Mouse (Mus musculus) olfactory bulb, adult 2 months (tissue): ENCODE results near the gene Olfr310. TPM values are rescaled to one million over a fixed set of nuclear protein-coding genes. Genes with fewer than 3 reads are reported as not detected.

Source experiments
- H3K27ac ChIP-seq: fragments of 200-500 bp; 2 replicates; pipeline ENCODE4 v1.5.1; 2012; ENCODE audit warnings: low read depth, low read length; ENCODE audit not compliant: insufficient read depth
- H3K4me1 ChIP-seq: fragments of 200-500 bp; 2 replicates; pipeline ENCODE4 v1.6.1; 2012; ENCODE audit warnings: low read length; ENCODE audit not compliant: control insufficient read depth, insufficient read depth
- H3K4me3 ChIP-seq: fragments of 200-500 bp; 2 replicates; pipeline ENCODE4 v1.5.1; 2012; ENCODE audit warnings: mild to moderate bottlenecking, low read depth, low read length, moderate library complexity; ENCODE audit not compliant: insufficient read depth
- CTCF ChIP-seq: fragments of 200-500 bp; IDR thresholded peaks from 2 replicates; pipeline ENCODE4 v1.5.1; 2012; ENCODE audit warnings: low read depth, mild to moderate bottlenecking, low read length, moderate library complexity; ENCODE audit not compliant: insufficient read depth
- POLR2A ChIP-seq: fragments of 200-500 bp; IDR thresholded peaks from 2 replicates; pipeline ENCODE4 v1.6.1; 2012; ENCODE audit warnings: mild to moderate bottlenecking, low read depth, low read length, moderate library complexity; ENCODE audit not compliant: insufficient read depth
- WGBS: fragments of 180-500 bp; shearing (Covaris S2); methylation state at CpG from one replicate; pipeline ENCODE4 v1.1.7; 2018; 5-methylcytosine and 5-hydroxymethylcytosine counted together
- polyA plus RNA-seq: library from polyadenylated mRNA; stranded (reverse); fragments of >200 nt; gene quantifications from 2 replicates; pipeline ENCODE4 v1.2.4, GENCODE M21; 2012; ENCODE audit warnings: low replicate concordance; ENCODE audit not compliant: missing spikeins, insufficient read depth, insufficient read length

Olfr310 gene
- polyA plus RNA-seq, result not detected in 2 replicates

DNA sequence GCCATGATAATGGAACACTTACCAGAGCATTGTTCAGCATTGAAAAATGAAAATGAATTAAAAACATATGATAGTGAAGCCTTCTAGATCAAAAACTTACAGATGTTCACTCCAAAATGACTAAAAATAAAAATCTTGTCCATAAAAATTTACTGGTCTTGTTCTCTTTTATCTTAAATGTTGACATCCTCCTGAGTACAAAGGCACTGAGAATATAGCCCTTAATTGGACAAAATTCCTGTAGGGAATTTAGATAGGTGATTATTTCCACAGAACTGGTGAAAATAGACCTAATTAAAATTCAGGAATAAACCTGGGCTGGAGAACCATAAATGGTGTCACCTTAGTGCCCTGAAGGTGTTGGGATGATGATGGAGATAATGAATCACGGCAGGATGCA is at the start of gene Olfr310:
TSS of gene Olfr310 (minus strand) at position 101 of the 400 bp plus-strand sequence.
- H3K4me3 ChIP-seq, result no peak within 1 kb of the TSS
- TF ChIP-seq CTCF (no peak), POLR2A (no peak)
- no peak within 1 kb of the TSS for H3K27ac ChIP-seq
- WGBS, result 75% methylated on average over 1 of the region's 1 CpGs
- no peaks in the 10 kb centered on the region for H3K4me1 ChIP-seq

DNA sequence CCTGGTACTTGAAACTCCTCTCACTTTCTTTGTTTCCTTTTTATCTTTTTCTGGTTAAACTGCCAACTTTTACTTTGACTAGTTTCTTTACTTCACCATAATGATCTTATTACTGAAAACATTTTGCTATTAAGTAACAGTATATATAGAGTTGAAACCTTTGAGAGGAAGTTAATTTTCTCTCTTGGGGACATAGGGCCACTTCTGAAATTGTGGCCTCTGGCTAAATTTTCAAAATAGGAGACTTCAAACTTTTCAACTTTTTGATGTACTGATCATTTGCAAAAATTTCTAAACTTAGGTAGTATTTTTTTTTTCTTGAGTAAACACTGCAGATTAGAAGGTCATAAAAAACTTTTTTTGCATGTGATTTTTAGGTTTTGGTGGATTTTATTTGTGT is 48.6 kb upstream of the Olfr310 start, which contains the start of gene Olfr308:
TSS of gene Olfr308 (minus strand) at position 101 of the 400 bp plus-strand sequence.
- Histone ChIP-seq H3K27ac (no peak within 1 kb of the TSS), H3K4me1 (no peaks in the 10 kb centered on the region), H3K4me3 (no peak within 1 kb of the TSS)
- TF ChIP-seq POLR2A (no peak), CTCF (no peak)

DNA sequence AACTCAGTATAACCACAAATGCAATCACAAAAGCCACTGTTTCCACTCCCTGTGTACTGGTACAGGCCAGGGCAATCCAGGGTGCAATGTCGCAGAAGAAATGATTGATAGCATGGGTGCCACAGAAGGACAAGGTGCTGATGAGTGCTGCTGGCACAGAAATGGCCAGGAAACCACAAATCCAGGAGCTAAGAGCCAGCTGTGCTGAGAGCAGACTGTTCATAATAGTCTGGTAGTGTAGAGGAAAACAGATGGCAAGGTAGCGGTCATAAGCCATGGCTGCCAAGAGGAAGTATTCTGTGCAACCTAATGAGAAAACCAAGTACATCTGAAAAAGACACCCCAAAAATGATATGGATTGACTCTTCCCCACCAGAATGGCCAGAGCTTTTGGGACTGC is 44.4 kb upstream of the Olfr310 start:
- Histone ChIP-seq H3K27ac (no peak overlapping the region), H3K4me1 (no peaks in the 10 kb centered on the region), H3K4me3 (no peak overlapping the region)
- WGBS, result 93% methylated on average over 2 of the region's 2 CpGs
- no peak for TF ChIP-seq CTCF
- no peak for TF ChIP-seq POLR2A

DNA sequence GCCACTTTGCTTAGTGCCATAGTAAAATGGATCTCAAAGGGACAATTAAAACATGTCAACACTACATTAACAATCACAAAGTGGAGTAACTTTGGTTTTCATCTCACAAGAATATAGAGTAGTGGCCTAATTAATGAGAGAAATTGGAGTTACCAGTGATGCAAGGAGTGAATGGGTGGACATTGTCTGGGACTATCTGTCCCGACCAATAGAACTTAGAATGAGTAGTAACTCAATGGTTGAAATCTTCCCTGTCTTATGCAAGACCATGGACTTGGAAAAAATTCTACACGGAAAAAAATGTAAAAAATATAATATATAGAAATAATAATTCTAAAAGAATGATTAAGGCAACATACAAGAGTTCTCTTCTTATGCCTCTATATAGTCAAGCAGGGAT is 36.6 kb upstream of the Olfr310 start, which contains the start of gene Olfr309:
TSS of gene Olfr309 (minus strand) at position 101 of the 400 bp plus-strand sequence.
- TF ChIP-seq POLR2A, result no peak
- no peak for TF ChIP-seq CTCF
- no peak within 1 kb of the TSS for H3K4me3 ChIP-seq
- WGBS, result 70% methylated on average over 2 of the region's 2 CpGs
- no peaks in the 10 kb centered on the region for H3K4me1 ChIP-seq
- no peak within 1 kb of the TSS for H3K27ac ChIP-seq

DNA sequence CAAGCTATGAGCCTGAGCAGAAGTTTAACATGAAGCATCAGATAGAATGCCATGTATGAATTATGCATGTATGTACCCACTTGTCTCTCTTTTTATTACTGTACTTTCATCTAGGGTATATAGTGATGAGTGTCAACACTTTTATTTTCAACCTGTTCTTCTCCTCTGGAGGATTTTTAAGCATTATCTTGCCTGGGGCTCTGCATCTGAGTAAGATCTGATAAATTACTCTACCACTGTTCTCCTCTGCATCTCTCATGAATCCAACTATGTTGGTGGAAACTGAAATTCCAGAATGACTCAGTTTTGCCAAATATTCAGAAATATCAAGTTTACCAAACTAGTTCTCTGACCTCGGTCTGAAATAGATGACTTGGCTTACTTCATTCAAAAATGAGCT is 30.8 kb downstream of the Olfr310 start, which contains the start of gene Vmn2r76:
TSS of gene Vmn2r76 (minus strand) at position 101 of the 400 bp plus-strand sequence.
- H3K27ac ChIP-seq, result no peak within 1 kb of the TSS
- TF ChIP-seq POLR2A (no peak), CTCF (no peak)
- no peaks in the 10 kb centered on the region for H3K4me1 ChIP-seq
- H3K4me3 ChIP-seq, result no peak within 1 kb of the TSS
- WGBS, result 59% methylated on average over 1 of the region's 1 CpGs

Other genes starting within 250 kb of the Olfr310 start
- gene Vmn2r75, start 105.4 kb downstream of the Olfr310 start, polyA plus RNA-seq, result not detected in 2 replicates
- gene Vmn2r76, start 30.9 kb downstream of the Olfr310 start, polyA plus RNA-seq, result not detected in 2 replicates
- not detected in 2 replicates for gene Olfr309, start 36.5 kb upstream of the Olfr310 start, polyA plus RNA-seq
- gene Olfr308, start 48.5 kb upstream of the Olfr310 start, polyA plus RNA-seq, result not detected in 2 replicates
- gene Olfr307, start 60.4 kb upstream of the Olfr310 start, polyA plus RNA-seq, result not detected in 2 replicates
- not detected in 2 replicates for gene Olfr305, start 89.8 kb upstream of the Olfr310 start, polyA plus RNA-seq
- not detected in 2 replicates for gene Olfr304, start 109.5 kb upstream of the Olfr310 start, polyA plus RNA-seq
- not detected in 2 replicates for gene Olfr303, start 120.6 kb upstream of the Olfr310 start, polyA plus RNA-seq
- not detected in 2 replicates for gene Olfr301, start 126.7 kb upstream of the Olfr310 start, polyA plus RNA-seq
- not detected in 2 replicates for gene Olfr299, start 182.7 kb upstream of the Olfr310 start, polyA plus RNA-seq
- gene Olfr298, start 215.3 kb upstream of the Olfr310 start, polyA plus RNA-seq, result not detected in 2 replicates
- gene Olfr297, start 242.8 kb upstream of the Olfr310 start, polyA plus RNA-seq, result not detected in 2 replicates